Mouse (Mus musculus) neural tube, embryonic 12.5 days (tissue): ENCODE results near the gene Gm36210. TPM values are rescaled to one million over a fixed set of nuclear protein-coding genes. Genes with fewer than 3 reads are reported as not detected.
"Not testable (repeated sequence)": the region's sequence is repeated elsewhere in the genome, so short reads cannot be mapped to it uniquely, and the experiment has no call there.

Experiments used
- ATAC-seq: fragments of 200-750 bp; cut with Nextera tagmentation; 2 replicates; pipeline ENCODE4 v1.8.0; 2017; ENCODE audit warnings: low read depth, mild to moderate bottlenecking, moderate TSS enrichment, moderate library complexity; ENCODE audit not compliant: low FRiP score
- H3K27ac ChIP-seq: fragments of 300-500 bp; sonication (generic); 2 replicates; pipeline ENCODE4 v1.5.1; 2016
- H3K27me3 ChIP-seq: fragments of 300-500 bp; sonication (generic); replicated peaks from 2 replicates; pipeline ENCODE4 v1.6.1; 2016; ENCODE audit warnings: mild to moderate bottlenecking
- H3K36me3 ChIP-seq: fragments of 300-500 bp; sonication (generic); 2 replicates; pipeline ENCODE4 v1.6.1; 2016; ENCODE audit warnings: mild to moderate bottlenecking
- H3K4me1 ChIP-seq: fragments of 300-500 bp; sonication (generic); 2 replicates; pipeline ENCODE4 v1.6.1; 2016
- H3K4me2 ChIP-seq: fragments of 300-500 bp; sonication (generic); replicated peaks from 2 replicates; pipeline ENCODE4 v1.6.1; 2016; ENCODE audit warnings: mild to moderate bottlenecking
- H3K4me3 ChIP-seq: fragments of 300-500 bp; sonication (generic); 2 replicates; pipeline ENCODE4 v1.5.1; 2016
- H3K9ac ChIP-seq: fragments of 300-500 bp; sonication (generic); 2 replicates; pipeline ENCODE4 v1.6.1; 2016; ENCODE audit warnings: mild to moderate bottlenecking
- H3K9me3 ChIP-seq: fragments of 300-500 bp; sonication (generic); 2 replicates; pipeline ENCODE4 v1.6.1; 2016; ENCODE audit warnings: mild to moderate bottlenecking
- WGBS: fragments of 180-500 bp; shearing (Covaris S2); methylation state at CpG from one replicate; pipeline ENCODE4 v1.1.7; 2016; 5-methylcytosine and 5-hydroxymethylcytosine counted together
- polyA plus RNA-seq: library from polyadenylated mRNA; unstranded; fragments of >200 nt; fragmentation: Nextera tagmentation; extraction: Ambion mirVana; gene quantifications from 2 replicates; pipeline ENCODE4 v1.2.1, GENCODE M21; 2016

Gene Gm36210
- polyA plus RNA-seq, 1 experiment from 2014 or later: 0.29 TPM

DNA sequence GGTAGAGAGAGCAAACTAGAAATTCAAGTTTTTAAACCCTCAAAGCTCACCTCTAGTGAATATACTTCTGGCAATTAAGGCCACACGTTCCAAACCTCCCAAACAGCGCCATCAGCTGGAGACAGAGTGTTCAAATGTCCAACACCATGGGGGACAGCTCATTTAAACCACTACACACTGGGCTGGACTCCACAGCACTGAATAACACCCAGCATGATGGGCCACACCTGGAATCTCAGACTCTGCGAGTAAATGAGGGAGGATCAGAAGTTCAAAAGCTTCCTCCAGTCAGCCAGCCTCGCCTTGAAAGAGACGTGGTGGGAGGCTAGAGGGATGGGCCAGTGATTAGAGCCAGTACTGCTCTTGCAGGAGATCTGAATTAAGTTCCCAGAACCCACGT is 36.2 kb downstream of the Gm36210 start, which contains the start of gene Isoc2b:
TSS of gene Isoc2b (minus strand) at position 126 of the 400 bp plus-strand sequence.
- Histone ChIP-seq H3K4me3 (no peak within 1 kb of the TSS), H3K4me1 (peaks cover 9% of the 10 kb centered on the region), H3K9me3 (no peaks in the 10 kb centered on the region), H3K27ac (no peak within 1 kb of the TSS), H3K27me3 (no peaks in the 10 kb centered on the region), H3K9ac (no peak within 1 kb of the TSS), H3K36me3 (no peaks in the 10 kb centered on the region), H3K4me2 (no peak within 1 kb of the TSS)
- WGBS: 57% methylated on average over 6 of the region's 6 CpGs
- no peak for ATAC-seq

DNA sequence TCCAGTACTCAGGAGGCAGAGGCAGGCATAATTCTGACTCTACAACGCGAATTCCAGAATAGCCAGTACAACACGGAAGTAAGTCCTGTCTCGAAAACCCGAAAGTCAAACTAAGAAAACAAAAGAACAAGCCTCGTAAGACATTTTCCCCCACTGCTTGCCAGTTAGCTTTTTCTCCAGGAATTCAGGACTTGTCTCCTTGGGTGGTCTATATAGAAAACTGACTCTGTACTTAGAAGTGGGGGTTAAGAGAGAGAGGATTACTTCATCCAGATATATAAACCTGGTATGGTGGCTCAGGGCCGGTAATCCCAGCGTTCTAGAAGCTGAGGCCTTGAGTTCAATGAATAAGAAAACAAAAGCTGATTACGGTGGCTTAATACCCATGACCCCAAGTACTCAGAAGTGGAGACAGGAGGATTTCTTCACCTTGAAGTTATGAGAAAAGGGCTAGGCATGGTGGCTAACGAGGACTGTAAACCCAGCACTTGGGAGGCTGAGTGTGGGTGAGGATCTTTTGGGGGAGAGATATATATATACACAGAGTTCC is 39.6 kb downstream of the Gm36210 start:
- Histone ChIP-seq H3K4me1 (peaks cover 9% of the 10 kb centered on the region), H3K27ac (peak overlapping the region; percentile 50; the same call in 1 of the 2 replicates), H3K9ac (peak overlapping the region; percentile 47), H3K4me3 (peak overlapping the region; percentile 55), H3K9me3 (no peaks in the 10 kb centered on the region), H3K4me2 (peak overlapping the region; percentile 66), H3K27me3 (no peaks in the 10 kb centered on the region), H3K36me3 (no peaks in the 10 kb centered on the region)
- WGBS: 45% methylated on average over 10 of the region's 10 CpGs
- no peak for ATAC-seq

DNA sequence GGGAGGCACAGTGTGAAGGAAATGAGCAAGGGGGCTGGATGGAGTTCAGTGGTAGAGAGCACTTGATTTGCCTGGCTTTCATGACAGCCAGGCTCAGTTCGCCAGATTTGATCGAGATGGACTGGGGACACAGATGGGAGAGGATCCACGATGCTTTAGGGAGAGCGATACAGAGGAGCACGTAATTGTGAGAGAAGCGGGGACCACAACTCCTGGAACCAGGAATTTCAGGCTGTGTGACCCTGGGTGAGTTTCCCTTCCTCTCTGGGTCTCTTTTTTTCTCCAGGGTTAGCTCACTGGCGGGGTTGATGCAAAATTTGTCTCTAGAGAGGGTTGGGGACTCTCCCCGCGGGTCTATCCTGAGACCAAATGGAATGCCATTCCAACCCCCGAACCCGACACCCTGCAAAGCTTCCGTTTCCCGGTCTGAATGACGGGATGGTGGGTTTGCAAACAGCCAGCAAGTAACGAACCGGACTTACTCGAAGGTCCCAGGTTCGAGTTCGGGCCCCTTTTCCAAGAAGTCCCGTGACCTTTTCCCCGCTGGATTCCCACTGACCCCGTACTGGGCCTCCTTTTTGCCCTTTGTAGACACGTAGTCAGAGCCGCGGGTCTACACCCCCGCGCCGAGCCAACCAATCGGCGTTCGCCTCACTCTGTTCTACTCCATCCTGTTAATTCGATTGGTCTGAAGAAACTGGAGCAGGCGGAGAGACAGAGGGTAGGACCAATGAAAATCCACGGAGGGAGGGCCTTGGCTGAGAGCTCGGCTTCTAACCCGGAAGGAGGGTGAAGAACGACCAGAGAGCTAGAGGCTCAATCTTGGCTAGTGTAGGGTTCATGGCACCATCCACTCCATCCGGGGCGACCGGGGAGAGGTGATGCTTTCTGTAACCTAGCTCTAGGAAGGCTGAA is 40.5 kb downstream of the Gm36210 start:
- no peaks in the 10 kb centered on the region for H3K36me3 ChIP-seq
- H3K9ac ChIP-seq: peak overlapping the region; percentile 55
- H3K4me1 ChIP-seq: peaks cover 9% of the 10 kb centered on the region
- peak overlapping the region; percentile 55 for H3K4me3 ChIP-seq
- no peaks in the 10 kb centered on the region for H3K27me3 ChIP-seq
- H3K4me2 ChIP-seq: peak overlapping the region; percentile 66
- peak overlapping the region; percentile 50; the same call in 1 of the 2 replicates for H3K27ac ChIP-seq
- ATAC-seq: peak; percentile 100
- no peaks in the 10 kb centered on the region for H3K9me3 ChIP-seq
- WGBS: 5% methylated on average over 40 of the region's 40 CpGs

DNA sequence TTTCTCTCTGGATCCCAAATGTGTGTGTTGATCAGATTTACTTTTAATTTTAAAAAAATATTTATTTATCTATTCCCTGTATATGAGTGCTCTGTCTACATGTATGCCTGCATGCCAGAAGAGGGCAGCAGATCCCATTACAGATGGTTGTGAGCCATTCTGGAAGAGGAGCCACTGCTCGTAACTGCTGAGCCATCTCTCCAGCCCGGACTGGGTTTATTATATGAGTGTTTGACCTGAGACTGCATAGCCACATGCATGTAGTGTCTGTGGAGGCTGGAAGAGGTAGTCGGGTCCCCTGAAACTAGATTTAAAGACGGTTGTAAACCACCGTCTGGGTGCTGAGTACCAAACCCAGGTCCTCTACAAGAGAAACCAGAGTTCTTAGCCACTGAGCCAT is 41.2 kb downstream of the Gm36210 start:
- Histone ChIP-seq H3K4me3 (no peak overlapping the region), H3K4me1 (peaks cover 9% of the 10 kb centered on the region), H3K4me2 (peak overlapping the region; percentile 66), H3K36me3 (no peaks in the 10 kb centered on the region), H3K27me3 (no peaks in the 10 kb centered on the region), H3K27ac (no peak overlapping the region), H3K9ac (no peak overlapping the region), H3K9me3 (no peaks in the 10 kb centered on the region)
- peak; percentile 31; the same call in 1 of the 2 replicates for ATAC-seq
- 59% methylated on average over 5 of the region's 5 CpGs for WGBS

DNA sequence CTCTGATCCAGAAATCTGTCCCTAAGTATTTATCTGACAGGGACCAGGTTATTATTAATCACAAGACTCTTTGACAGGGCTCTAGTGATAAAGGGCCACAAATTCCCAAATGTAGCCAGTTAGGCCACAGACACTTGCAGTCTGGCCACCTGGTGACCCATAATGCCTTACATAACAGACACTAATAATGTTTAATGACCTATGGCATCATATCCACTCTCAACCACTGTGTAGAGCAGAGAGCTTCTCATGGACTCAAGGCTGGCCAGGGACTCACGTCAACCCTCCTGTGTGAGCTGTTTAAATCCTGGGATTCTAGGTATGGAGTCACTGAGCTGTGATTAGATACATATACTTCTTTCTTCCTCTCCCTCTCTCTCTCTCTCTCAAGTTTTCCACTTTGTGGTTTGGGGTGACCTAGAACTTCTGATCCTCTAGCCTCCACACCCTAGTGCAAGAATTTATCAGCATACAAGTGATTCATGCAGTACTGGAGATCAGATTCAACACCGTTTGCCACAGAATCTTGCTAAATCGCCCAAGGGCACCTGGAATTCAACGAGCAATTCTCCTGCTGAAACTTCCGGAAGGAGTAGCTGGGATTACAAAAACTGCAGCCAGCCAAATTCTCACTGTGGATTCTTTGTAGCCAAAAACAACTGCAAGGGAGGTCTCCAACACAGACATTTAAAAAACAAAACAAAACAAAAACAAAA is 42.0 kb downstream of the Gm36210 start:
- no peaks in the 10 kb centered on the region for H3K9me3 ChIP-seq
- no peak overlapping the region for H3K4me2 ChIP-seq
- WGBS: 88% methylated on average over 5 of the region's 5 CpGs
- no peak overlapping the region for H3K4me3 ChIP-seq
- no peak overlapping the region for H3K9ac ChIP-seq
- no peaks in the 10 kb centered on the region for H3K36me3 ChIP-seq
- no peak for ATAC-seq
- H3K27me3 ChIP-seq: no peaks in the 10 kb centered on the region
- H3K27ac ChIP-seq: no peak overlapping the region
- peaks cover 9% of the 10 kb centered on the region for H3K4me1 ChIP-seq

DNA sequence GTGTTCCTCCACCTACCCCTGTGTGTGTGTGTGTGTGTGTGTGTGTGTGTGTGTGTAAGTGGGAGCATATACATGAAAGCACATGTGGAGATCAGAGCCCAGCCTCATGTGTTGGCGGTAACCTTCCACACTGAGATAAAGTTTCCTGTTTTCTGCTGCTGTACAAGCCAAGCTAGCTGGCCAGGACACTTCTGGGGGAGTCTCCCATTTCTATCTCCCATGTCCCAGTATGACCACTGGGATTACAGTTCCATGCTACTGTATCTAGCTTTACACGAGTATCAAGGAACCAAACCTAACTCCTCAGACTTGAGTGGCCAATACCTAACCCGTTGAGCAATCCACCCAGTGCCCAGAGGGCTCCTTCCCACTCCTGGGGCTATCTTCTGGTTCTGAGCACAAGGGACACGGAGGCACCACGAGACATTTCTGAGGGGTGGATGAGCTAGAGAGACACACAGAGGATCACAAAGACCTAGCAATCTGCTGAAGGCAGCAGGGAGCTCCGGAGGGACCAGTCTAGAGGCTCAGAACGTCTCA is 42.7 kb downstream of the Gm36210 start:
- H3K27ac ChIP-seq: no peak overlapping the region
- H3K36me3 ChIP-seq: no peaks in the 10 kb centered on the region
- H3K4me2 ChIP-seq: no peak overlapping the region
- H3K27me3 ChIP-seq: no peaks in the 10 kb centered on the region
- no peak overlapping the region for H3K9ac ChIP-seq
- no peak for ATAC-seq
- 74% methylated on average over 7 of the region's 7 CpGs for WGBS
- H3K4me1 ChIP-seq: peaks cover 9% of the 10 kb centered on the region
- H3K4me3 ChIP-seq: no peak overlapping the region
- no peaks in the 10 kb centered on the region for H3K9me3 ChIP-seq

DNA sequence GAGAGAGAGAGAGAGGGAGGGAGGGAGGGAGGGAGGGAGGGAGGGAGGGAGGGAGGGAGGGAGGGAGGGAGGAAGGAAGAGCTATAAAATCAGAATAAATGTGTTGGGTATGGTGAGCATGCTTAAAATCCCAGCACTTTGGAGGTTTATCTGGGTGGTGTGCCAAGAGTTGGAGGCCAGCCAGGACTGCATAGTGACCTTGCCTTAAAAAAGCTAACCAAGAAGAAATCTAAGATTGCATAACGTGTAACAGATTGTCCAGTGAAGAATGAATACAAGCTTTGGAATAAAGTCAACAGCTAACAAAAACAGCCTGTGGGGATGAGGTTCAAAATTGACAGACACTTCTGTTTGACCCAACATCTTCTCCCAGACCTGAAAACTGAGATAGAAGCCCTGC is 43.3 kb downstream of the Gm36210 start:
- Histone ChIP-seq H3K4me2 (no peak overlapping the region), H3K36me3 (no peaks in the 10 kb centered on the region), H3K4me1 (peaks cover 9% of the 10 kb centered on the region), H3K4me3 (no peak overlapping the region), H3K9ac (no peak overlapping the region), H3K9me3 (no peaks in the 10 kb centered on the region), H3K27me3 (no peaks in the 10 kb centered on the region), H3K27ac (no peak overlapping the region)
- WGBS: 76% methylated on average over 1 of the region's 1 CpGs
- no peak for ATAC-seq

DNA sequence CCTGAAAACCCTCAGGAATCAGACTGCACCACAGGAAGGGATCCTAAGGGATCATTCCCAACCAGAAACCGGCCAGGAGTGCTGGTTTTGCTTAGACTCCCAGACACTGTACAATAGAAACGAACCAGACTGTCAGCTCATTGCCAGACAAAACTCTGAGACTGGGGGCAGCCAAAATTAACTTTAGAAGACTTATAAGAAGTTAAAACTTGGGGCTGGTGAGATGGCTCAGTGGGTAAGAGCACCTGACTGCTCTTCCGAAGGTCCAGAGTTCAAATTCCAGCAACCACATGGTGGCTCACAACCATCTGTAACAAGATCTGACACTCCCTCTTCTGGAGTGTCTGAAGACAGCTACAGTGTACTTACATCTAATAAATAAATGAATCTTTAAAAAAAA is 45.4 kb downstream of the Gm36210 start:
- H3K27me3 ChIP-seq, H3K27ac ChIP-seq, H3K4me2 ChIP-seq, H3K9ac ChIP-seq, H3K36me3 ChIP-seq, ATAC-seq, H3K4me3 ChIP-seq, H3K4me1 ChIP-seq, H3K9me3 ChIP-seq: not testable (repeated sequence)
- 72% methylated on average over 3 of the region's 3 CpGs for WGBS

DNA sequence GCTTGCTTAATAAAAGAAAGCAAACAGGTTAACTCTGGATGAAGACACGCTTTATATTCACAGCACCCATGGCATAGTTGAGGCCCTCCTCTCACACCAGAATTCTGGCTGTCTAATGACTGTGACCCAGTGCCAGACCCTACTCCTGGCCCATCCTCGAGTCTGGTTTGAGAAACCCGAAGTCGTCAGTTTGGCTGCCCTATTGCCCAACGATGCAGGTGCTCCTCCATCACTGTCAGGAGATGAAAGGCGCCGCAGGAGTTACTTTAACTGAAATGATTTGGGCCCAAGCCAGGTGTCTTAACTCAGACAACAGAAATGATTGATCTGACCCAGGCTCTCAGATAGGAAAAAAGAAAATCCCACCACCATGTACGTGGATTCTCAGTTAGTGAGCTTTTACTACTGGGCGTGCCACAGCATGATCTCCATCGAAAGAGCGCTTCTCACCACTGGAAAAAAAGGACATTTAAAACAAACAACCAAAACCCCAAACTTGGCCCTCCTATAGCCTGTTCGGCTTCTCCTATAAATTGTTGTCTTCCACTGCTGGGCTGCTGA is 46.8 kb downstream of the Gm36210 start:
- ATAC-seq: no peak
- Histone ChIP-seq H3K27me3 (no peaks in the 10 kb centered on the region), H3K4me3 (no peak overlapping the region), H3K9me3 (no peaks in the 10 kb centered on the region), H3K4me2 (no peak overlapping the region), H3K36me3 (no peaks in the 10 kb centered on the region), H3K9ac (no peak overlapping the region), H3K4me1 (no peaks in the 10 kb centered on the region), H3K27ac (no peak overlapping the region)
- WGBS: 73% methylated on average over 12 of the region's 12 CpGs

DNA sequence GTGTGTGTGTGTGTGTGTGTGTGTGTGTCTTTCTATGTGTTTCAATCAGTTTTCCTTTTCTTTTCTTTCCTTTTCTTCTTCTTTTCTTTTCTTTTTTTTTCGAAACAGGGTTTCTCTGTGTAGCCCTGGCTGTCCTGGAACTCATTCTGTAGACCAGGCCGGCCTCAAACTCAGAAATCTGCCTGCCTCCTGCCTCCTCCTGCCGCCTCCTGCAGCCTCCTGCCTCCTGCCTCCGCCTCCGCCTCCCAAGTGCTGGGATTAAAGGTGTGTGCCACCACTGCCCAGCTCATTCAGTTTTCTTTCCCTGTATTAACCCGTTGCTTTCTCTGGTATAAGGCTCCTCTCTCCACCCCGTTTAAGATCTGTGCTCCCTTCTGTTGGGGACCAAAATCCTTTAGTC is 49.0 kb downstream of the Gm36210 start:
- Histone ChIP-seq H3K9me3 (no peaks in the 10 kb centered on the region), H3K4me3 (no peak overlapping the region), H3K9ac (no peak overlapping the region), H3K27me3 (no peaks in the 10 kb centered on the region), H3K4me1 (no peaks in the 10 kb centered on the region), H3K27ac (no peak overlapping the region), H3K4me2 (no peak overlapping the region), H3K36me3 (no peaks in the 10 kb centered on the region)
- WGBS: 68% methylated on average over 7 of the region's 7 CpGs
- no peak for ATAC-seq

DNA sequence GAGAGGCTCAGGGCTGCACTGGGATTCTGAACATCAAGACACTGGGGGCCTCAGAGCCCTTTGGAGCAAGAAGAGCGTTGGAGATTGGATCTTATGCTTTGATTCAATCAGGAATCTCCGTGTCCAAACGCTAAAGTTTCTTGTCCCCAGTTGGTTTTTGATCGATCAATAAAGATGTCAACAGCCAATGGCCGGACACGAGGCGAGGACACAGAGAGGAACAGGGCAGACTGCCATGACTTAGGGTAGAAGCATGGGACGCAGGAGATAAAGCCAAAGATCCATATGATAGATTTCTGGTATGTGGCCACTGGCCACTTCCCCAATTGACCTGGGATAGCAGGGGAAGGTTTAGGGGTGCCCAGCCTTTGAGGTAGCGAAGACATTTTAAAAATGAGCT is 49.8 kb downstream of the Gm36210 start:
- Histone ChIP-seq H3K4me2 (no peak overlapping the region), H3K9me3 (no peaks in the 10 kb centered on the region), H3K36me3 (no peaks in the 10 kb centered on the region), H3K9ac (no peak overlapping the region), H3K4me3 (no peak overlapping the region), H3K27ac (no peak overlapping the region), H3K27me3 (no peaks in the 10 kb centered on the region), H3K4me1 (no peaks in the 10 kb centered on the region)
- 86% methylated on average over 9 of the region's 9 CpGs for WGBS
- ATAC-seq: no peak

DNA sequence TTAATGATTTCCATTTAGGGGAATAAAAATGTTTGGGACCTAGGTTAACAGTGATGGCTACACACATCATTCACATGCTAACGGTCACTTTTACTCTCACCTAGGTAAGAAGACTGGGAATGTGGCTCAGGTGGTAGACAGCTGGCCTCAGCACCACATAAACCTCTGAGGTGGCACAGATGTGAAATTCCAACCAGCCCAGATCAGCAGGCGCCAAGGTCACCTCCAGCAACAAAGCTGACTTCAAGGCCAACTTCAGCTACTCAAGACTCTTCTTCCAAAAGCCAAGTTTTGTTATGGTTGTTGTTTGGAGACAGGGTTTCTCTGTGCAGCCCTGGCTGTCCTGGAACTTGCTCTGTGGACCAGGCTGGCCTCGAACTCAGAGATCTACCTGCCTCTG is 52.7 kb downstream of the Gm36210 start:
- no peaks in the 10 kb centered on the region for H3K36me3 ChIP-seq
- H3K27me3 ChIP-seq: no peaks in the 10 kb centered on the region
- H3K4me3 ChIP-seq: no peak overlapping the region
- WGBS: 86% methylated on average over 3 of the region's 3 CpGs
- H3K4me1 ChIP-seq: no peaks in the 10 kb centered on the region
- H3K27ac ChIP-seq: no peak overlapping the region
- no peak overlapping the region for H3K4me2 ChIP-seq
- H3K9me3 ChIP-seq: no peaks in the 10 kb centered on the region
- no peak for ATAC-seq
- no peak overlapping the region for H3K9ac ChIP-seq
